ENCODE assay signal across 7 mouse cellular contexts in the genomic region with DNA sequence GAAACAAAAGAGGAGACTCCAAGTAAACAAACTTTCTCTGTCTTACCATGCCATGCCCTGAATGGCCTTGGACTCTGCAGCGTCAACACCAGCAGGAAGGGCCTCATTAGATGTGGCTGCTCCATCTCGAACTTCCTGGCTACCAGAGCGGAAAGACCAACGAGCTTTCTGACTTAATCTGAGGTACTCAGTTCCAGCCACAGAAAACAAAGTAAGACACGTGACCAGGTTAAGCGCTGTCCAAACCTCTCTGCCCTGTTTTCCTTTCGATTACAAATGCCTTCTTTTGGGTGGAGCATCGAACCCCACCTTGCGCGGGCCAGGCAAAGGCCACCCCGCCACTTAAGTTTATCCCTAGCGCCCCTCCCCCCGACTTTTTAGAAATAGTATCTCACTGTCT. TPM values are rescaled to one million over a fixed set of nuclear protein-coding genes. Genes with fewer than 3 reads are reported as not detected.
DNase-seq lines count a peak whose midpoint lies in the region; ATAC-seq lines count a peak whose summit lies in the region.

No protein-coding gene starts in this region.

- DNase-seq in heart, adult 18-20 months, result peak; percentile 29 to 76
- DNase-seq in kidney, adult 11 months, result peak; percentile 80
- no peak for DNase-seq in layer of hippocampus, postnatal 36 days
- no peak for DNase-seq in urinary bladder, postnatal 36 days (ENCODE audit: low spot score in 2 of 2)

- H3K4me2 ChIP-seq in lung, embryonic 15.5 days, result peak overlapping the region; percentile 48
- peak overlapping the region; percentile 2; the same call in 1 of the 2 replicates for H3K4me2 ChIP-seq in stomach, embryonic 14.5 days (replicated peaks; ENCODE audit: low read depth, low read length)

- H3K4me1 ChIP-seq in lung, embryonic 15.5 days, result peaks cover 14% of the 10 kb centered on the region
- no peaks in the 10 kb centered on the region for H3K4me1 ChIP-seq in stomach, embryonic 14.5 days (ENCODE audit: control insufficient read depth, insufficient read depth, low read length)

- WGBS in lung, embryonic 15.5 days, result 21% methylated on average over 13 of the region's 13 CpGs
- WGBS in stomach, embryonic 14.5 days, result 17% methylated on average over 13 of the region's 13 CpGs

- H3K4me3 ChIP-seq in lung, embryonic 15.5 days, result peak overlapping the region; percentile 27
- H3K4me3 ChIP-seq in stomach, embryonic 14.5 days (ENCODE audit: low read depth, low read length), result no peak overlapping the region

- no peak overlapping the region for H3K9ac ChIP-seq in lung, embryonic 15.5 days
- no peak overlapping the region for H3K9ac ChIP-seq in stomach, embryonic 14.5 days (replicated peaks; ENCODE audit: low read depth, low read length)

- no peaks in the 10 kb centered on the region for H3K36me3 ChIP-seq in lung, embryonic 15.5 days
- H3K36me3 ChIP-seq in stomach, embryonic 14.5 days (ENCODE audit: control insufficient read depth, insufficient read depth, low read length), result no peaks in the 10 kb centered on the region

- H3K9me3 ChIP-seq in lung, embryonic 15.5 days, result no peaks in the 10 kb centered on the region
- H3K9me3 ChIP-seq in stomach, embryonic 14.5 days (ENCODE audit: control insufficient read depth, low read depth, low read length), result no peaks in the 10 kb centered on the region

- peak; percentile 87 for ATAC-seq in common myeloid progenitor, adult 5-6 weeks (replicated peaks; ENCODE audit: low read depth, poor library complexity, severe bottlenecking)
- ATAC-seq in lung, embryonic 15.5 days (ENCODE audit: borderline replicate concordance, extremely low read depth, low FRiP score, low TSS enrichment), result peak; percentile 75; the same call in 1 of the 2 replicates
- ATAC-seq in stomach, embryonic 14.5 days (ENCODE audit: insufficient number of reproducible peaks, insufficient read depth, low FRiP score, low read depth), result no peak

- H3K27ac ChIP-seq in lung, embryonic 15.5 days, result peak overlapping the region; percentile 59; the same call in 1 of the 2 replicates
- no peak overlapping the region for H3K27ac ChIP-seq in stomach, embryonic 14.5 days (ENCODE audit: low read length)

- no peaks in the 10 kb centered on the region for H3K27me3 ChIP-seq in lung, embryonic 15.5 days
- H3K27me3 ChIP-seq in stomach, embryonic 14.5 days (ENCODE audit: control insufficient read depth, insufficient read depth, low read length), result no peaks in the 10 kb centered on the region

RNA-seq across cellular contexts. Expression of a gene that starts 10.1 kb away (rescaled TPM):
- total RNA-seq in common myeloid progenitor, adult 5-6 weeks (2017), result 26.1 and 33.1 TPM in 2 replicates
- total RNA-seq in heart, adult 18-20 months (2021), result 10 to 100 TPM; 16.4 to 16.8 TPM
- 50.2 and 52.8 TPM in 2 replicates for polyA plus RNA-seq in lung, embryonic 15.5 days (2015; fragmentation: Nextera tagmentation; extraction: Ambion mirVana)
- 79.6 and 84.7 TPM in 2 replicates for polyA plus RNA-seq in stomach, embryonic 14.5 days (2014; fragmentation: Nextera tagmentation; extraction: Ambion mirVana)
- total RNA-seq in layer of hippocampus, postnatal 36 days (2021), result 10 to 100 TPM; 30.4 to 35.0 TPM

Comparison
In these comparisons a context has a peak if more than half of its experiments do, and no peak if none do; other contexts are left out.
1. DNase-seq: peak in heart, adult 18-20 months (2 of 2) and kidney, adult 11 months (single experiment); none in layer of hippocampus, postnatal 36 days (0 of 2) and urinary bladder, postnatal 36 days (0 of 2).